Mouse (Mus musculus) spleen, adult 10 weeks (tissue): ENCODE data around the gene Gm1673. TPM values are rescaled to one million over a fixed set of nuclear protein-coding genes. Genes with fewer than 3 reads are reported as not detected.

ENCODE experiments used
- polyA plus RNA-seq: library from polyadenylated mRNA; stranded (reverse); fragments of 350-450 nt; fragmentation: Illumina TruSeq; extraction: RNeasy Lipid Tissue Mini Kit (QIAGEN cat#74804); gene quantifications from one replicate; pipeline ENCODE4 v1.2.3, GENCODE M21; 2015; ENCODE audit warnings: low replicate concordance; ENCODE audit not compliant: insufficient read depth

Gm1673 gene
- not detected for polyA plus RNA-seq

GRCm38 (mm10) chr5:33983309-33984121, at the start of gene Gm1673:
Gene Gm1673, plus strand, starts transcription at chr5:33983433.

DNA sequence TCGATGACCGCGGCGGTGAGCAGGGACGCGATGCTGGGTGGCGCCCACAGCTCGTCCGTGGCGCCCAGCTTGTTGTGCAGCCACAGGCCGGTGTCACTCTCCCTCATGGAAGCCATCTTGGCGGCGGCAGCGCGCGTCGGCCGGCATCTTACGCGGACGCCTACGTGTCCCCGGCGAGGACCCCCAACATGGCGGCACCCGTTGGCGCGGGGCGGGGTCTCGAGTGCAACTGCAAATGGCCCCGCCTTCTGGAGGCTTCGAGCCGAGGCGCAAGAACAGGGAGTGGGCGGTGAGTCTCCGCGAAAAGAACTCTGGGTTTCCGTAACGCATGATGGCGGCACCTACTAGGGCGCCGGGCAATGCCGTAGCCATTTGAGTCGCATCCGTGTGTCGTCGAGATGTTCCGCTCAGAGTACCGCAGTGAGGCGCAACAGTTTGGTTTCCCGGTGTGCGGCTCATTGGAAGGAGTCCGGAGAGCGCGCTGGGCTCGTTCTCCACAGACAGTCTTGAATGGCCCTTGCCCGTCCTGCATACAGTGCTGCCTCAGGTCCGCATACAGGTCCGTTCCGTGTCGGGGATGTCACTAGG, 47.0 kb upstream of the Gm1673 start, which contains the start of gene Nelfa:
Gene Nelfa, minus strand, starts transcription at position 294 of the 588 bp plus-strand sequence.

DNA sequence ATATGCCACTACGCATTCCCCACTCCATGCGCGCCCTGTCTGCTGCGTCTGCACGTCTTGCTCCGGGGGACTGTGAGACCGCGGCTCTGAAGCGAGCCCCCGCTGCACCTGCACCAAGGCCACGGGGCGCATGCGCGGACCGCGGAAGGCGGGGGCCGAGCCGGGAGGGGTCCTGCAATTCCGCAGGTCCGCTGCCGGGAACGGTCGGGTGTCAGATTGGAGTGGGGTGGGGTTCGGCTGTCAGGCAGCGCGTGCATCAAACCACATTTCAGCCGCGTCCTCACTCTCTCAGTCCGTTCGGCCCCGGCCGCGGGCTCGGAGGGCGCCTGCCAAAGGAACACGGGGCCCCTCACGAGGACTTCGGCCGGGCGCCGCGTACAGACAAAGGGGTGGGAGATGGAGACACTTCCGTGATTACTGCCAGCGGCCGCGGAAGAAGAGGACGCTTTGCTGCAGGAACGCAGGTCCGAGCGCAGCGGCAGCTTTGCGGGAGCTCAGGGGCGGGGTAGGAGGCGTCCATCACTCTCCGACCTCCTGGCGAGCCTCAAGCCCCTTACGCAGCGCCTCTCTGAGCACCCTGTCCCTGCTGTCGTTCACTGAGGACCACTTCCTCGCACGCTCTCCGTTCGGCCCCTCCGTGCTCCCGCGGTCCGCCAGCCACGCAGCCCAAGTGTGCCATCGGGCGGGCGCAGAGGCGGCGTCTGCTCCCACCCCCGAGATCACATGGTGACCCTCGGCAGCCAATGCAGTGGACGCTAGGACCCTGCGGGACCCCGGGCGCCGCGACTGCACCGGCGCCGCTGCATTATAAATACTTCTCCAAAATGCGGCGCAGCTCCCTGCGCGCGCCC, 12.8 kb downstream of the Gm1673 start, which contains the start of gene Nat8l:
Gene Nat8l, plus strand, starts transcription at position 142 of the 851 bp plus-strand sequence.

Other genes with a start within 250 kb of the Gm1673 start
- gene Letm1, start 200.6 kb upstream of the Gm1673 start, polyA plus RNA-seq = 17.3 TPM
- gene Nsd2, start 162.7 kb upstream of the Gm1673 start, polyA plus RNA-seq = 53.3 TPM
- 18.3 TPM for gene Nelfa, start 47.0 kb upstream of the Gm1673 start, polyA plus RNA-seq
- gene Nat8l, start 12.6 kb downstream of the Gm1673 start, polyA plus RNA-seq = 1.1 TPM
- gene Poln, start 186.0 kb downstream of the Gm1673 start, polyA plus RNA-seq = 1.8 TPM
- 58.6 TPM for gene Haus3, start 186.1 kb downstream of the Gm1673 start, polyA plus RNA-seq
- gene Mxd4, start 204.3 kb downstream of the Gm1673 start, polyA plus RNA-seq = 69.8 TPM